Mouse (Mus musculus) neural tube, embryonic 11.5 days (tissue): ENCODE measurements at regions not wholly inside any gene's neighbourhood (a gene's known extent, or its start where the extent isn't known, plus 50 kb on each side); places are given as distances from the start of the nearest gene placed in this dataset.
"Not testable (repeated sequence)": the region's sequence is repeated elsewhere in the genome, so short reads cannot be mapped to it uniquely, and the experiment has no call there.

Experiments used
- ATAC-seq: fragments of 200-750 bp; cut with Nextera tagmentation; 2 replicates; pipeline ENCODE4 v1.8.0; 2017; ENCODE audit warnings: moderate number of reproducible peaks, mild to moderate bottlenecking, moderate TSS enrichment, moderate library complexity; ENCODE audit not compliant: insufficient read depth, low FRiP score, low TSS enrichment
- DNase-seq: peaks from one replicate; pipeline ENCODE4 v3.0.0-alpha.2; 2015; ENCODE audit warnings: low spot score
- H3K27ac ChIP-seq: fragments of 300-500 bp; sonication (generic); 2 replicates; pipeline ENCODE4 v1.5.1; 2014; ENCODE audit warnings: low read depth, mild to moderate bottlenecking, low read length
- H3K27me3 ChIP-seq: fragments of 300-500 bp; sonication (generic); 2 replicates; pipeline ENCODE4 v1.6.1; 2014; ENCODE audit warnings: mild to moderate bottlenecking, low read length, mixed read lengths; ENCODE audit not compliant: control insufficient read depth, insufficient read depth
- H3K36me3 ChIP-seq: fragments of 300-500 bp; sonication (generic); 2 replicates; pipeline ENCODE4 v1.6.1; 2014; ENCODE audit warnings: mild to moderate bottlenecking, low read length, moderate library complexity, mixed read lengths; ENCODE audit not compliant: control insufficient read depth, insufficient read depth
- H3K4me1 ChIP-seq: fragments of 300-500 bp; sonication (generic); 2 replicates; pipeline ENCODE4 v1.6.1; 2014; ENCODE audit warnings: low read length, mixed read lengths; ENCODE audit not compliant: control insufficient read depth, insufficient read depth
- H3K4me2 ChIP-seq: fragments of 300-500 bp; sonication (generic); 2 replicates; pipeline ENCODE4 v1.6.1; 2014; ENCODE audit warnings: low read depth, mild to moderate bottlenecking, moderate library complexity
- H3K4me3 ChIP-seq: fragments of 300-500 bp; sonication (generic); 2 replicates; pipeline ENCODE4 v1.5.1; 2014; ENCODE audit warnings: low read depth, low read length
- H3K9ac ChIP-seq: fragments of 300-500 bp; sonication (generic); 2 replicates; pipeline ENCODE4 v1.6.1; 2014; ENCODE audit warnings: mild to moderate bottlenecking, low read length
- H3K9me3 ChIP-seq: fragments of 300-500 bp; sonication (generic); 2 replicates; pipeline ENCODE4 v1.6.1; 2016; ENCODE audit warnings: low read length; ENCODE audit not compliant: control insufficient read depth
- WGBS: fragments of 180-500 bp; shearing (Covaris S2); extraction: QIAGEN DNeasy Blood & Tissue Kit; methylation state at CpG from one replicate; pipeline ENCODE4 v1.1.7; 2014; 5-methylcytosine and 5-hydroxymethylcytosine counted together

- H3K9ac ChIP-seq: no peak overlapping the region
- no peak overlapping the region for H3K27ac ChIP-seq
- no peaks in the 10 kb centered on the region for H3K27me3 ChIP-seq
- WGBS: 78% methylated on average over 4 of the region's 4 CpGs
- no peaks in the 10 kb centered on the region for H3K36me3 ChIP-seq
- no peaks in the 10 kb centered on the region; the same call in 1 of the 2 replicates for H3K4me1 ChIP-seq
- no peaks in the 10 kb centered on the region for H3K9me3 ChIP-seq
- H3K4me2 ChIP-seq: no peak overlapping the region
- DNase-seq (no peak), ATAC-seq (no peak)
- no peak overlapping the region for H3K4me3 ChIP-seq
These were observed 95.0 kb upstream of the Lemd2 start for GRCm38 (mm10) chr17:27299297-27299696.

DNA sequence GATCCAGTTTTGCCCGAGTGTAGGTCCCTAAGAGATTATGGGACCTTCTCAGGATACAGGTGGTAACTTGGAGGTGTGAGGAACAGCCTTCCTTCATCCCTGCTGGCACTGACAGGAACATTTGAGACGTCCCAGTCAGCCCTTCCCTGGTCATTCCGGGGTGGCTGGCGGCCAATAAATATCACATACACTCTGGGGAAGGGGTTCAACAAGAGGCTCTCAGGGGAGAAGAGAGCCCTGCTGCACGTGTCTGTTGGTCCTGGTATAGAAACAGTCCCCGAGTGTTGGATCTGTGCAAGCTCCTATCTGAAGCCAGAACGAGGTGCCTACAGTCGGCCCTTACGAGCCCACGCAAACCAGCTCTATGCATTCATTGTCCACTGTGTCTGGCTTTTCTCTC, 94.1 kb upstream of the Lemd2 start:
- Histone ChIP-seq H3K9me3 (no peaks in the 10 kb centered on the region), H3K4me2 (no peak overlapping the region), H3K36me3 (no peaks in the 10 kb centered on the region), H3K27ac (no peak overlapping the region), H3K4me3 (no peak overlapping the region), H3K27me3 (no peaks in the 10 kb centered on the region), H3K4me1 (no peaks in the 10 kb centered on the region; the same call in 1 of the 2 replicates), H3K9ac (0 out of 2 replicates have a peak overlapping the region, but pooled peaks have one; percentile 10)
- no peak for ATAC-seq
- 86% methylated on average over 10 of the region's 10 CpGs for WGBS
- DNase-seq: no peak

DNA sequence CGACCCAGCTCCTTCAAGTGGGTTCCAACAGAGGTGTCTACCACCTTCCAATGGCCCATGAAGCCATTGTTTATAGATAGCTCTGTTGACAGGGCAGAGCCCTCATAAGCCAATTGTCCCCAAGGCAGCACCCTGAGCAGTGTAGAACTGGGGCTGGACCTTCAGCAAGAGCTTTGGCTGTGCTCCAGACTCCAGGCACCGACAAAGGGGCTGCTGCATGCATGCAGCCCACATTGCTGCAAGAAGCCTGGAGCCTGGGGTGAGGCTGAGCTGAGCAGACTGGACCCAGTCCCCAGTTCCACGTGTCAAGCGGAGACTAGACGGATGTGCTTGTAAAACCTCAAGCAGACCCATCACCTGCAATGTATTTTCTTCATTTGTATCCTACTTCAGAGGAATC, 91.9 kb upstream of the Lemd2 start:
- Histone ChIP-seq H3K4me2 (no peak overlapping the region), H3K27me3 (no peaks in the 10 kb centered on the region), H3K9me3 (no peaks in the 10 kb centered on the region), H3K36me3 (no peaks in the 10 kb centered on the region), H3K27ac (no peak overlapping the region), H3K9ac (no peak overlapping the region), H3K4me3 (no peak overlapping the region), H3K4me1 (no peaks in the 10 kb centered on the region; the same call in 1 of the 2 replicates)
- no peak for ATAC-seq
- no peak for DNase-seq
- WGBS: 95% methylated on average over 5 of the region's 5 CpGs

DNA sequence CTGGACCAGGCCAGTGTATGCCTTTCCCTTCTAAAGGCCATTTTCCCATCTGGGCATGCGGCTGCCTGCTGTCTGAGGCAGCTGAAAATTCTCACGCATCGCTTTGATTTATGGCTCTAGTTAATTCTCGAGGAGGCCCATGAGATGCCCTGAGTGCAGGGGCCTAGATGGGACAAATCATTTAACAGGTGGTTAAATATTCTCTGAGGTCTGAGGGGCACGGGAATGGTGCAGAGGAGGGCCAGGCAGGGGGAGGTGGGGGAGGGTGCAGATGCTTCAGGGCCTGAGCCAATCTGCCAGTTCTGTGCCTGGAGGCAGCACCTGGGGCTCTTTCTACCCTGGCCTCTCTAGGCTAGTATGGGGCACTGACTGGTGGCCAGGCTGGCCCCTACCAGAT, 89.9 kb upstream of the Lemd2 start:
- Histone ChIP-seq H3K9ac (no peak overlapping the region), H3K27ac (no peak overlapping the region), H3K4me1 (no peaks in the 10 kb centered on the region; the same call in 1 of the 2 replicates), H3K4me3 (no peak overlapping the region), H3K4me2 (no peak overlapping the region), H3K36me3 (no peaks in the 10 kb centered on the region), H3K27me3 (no peaks in the 10 kb centered on the region), H3K9me3 (no peaks in the 10 kb centered on the region)
- peak; percentile 40 for DNase-seq
- ATAC-seq: no peak
- WGBS: 35% methylated on average over 5 of the region's 5 CpGs

DNA sequence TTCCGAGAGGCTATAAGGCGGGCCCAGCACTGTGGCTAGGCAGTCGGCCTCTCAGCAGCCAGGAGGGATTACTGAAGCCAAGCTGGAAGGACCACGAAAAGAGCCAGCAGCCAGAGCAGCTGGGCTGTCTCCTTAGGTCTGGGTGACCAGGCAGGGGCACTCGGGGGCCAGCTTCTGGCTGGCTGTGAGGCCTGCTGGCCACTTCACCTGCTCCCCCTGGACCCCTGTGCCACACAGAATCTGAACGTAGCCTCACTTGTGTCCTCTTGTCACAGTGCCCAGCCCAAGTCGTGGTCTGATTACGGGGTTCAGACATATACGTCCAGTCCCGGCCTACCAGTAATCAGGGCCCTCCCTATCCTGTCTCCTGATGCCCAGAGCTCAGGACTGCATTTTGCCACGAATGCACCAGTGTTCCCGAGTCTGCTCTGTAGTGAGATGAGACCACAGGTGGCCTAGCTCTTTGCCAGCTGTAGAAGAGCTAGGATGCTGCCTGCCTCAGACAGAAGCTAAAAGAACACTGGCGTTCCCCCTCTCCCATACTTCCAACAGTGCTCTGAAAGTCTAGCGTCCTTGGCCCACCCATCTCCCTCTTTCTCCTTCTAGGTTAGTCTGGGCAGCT, 89.4 kb upstream of the Lemd2 start:
- Histone ChIP-seq H3K27me3 (no peaks in the 10 kb centered on the region), H3K4me1 (no peaks in the 10 kb centered on the region; the same call in 1 of the 2 replicates), H3K27ac (no peak overlapping the region), H3K4me3 (no peak overlapping the region), H3K36me3 (no peaks in the 10 kb centered on the region), H3K9ac (no peak overlapping the region), H3K4me2 (no peak overlapping the region), H3K9me3 (no peaks in the 10 kb centered on the region)
- WGBS: 81% methylated on average over 14 of the region's 14 CpGs
- DNase-seq (no peak), ATAC-seq (no peak)

DNA sequence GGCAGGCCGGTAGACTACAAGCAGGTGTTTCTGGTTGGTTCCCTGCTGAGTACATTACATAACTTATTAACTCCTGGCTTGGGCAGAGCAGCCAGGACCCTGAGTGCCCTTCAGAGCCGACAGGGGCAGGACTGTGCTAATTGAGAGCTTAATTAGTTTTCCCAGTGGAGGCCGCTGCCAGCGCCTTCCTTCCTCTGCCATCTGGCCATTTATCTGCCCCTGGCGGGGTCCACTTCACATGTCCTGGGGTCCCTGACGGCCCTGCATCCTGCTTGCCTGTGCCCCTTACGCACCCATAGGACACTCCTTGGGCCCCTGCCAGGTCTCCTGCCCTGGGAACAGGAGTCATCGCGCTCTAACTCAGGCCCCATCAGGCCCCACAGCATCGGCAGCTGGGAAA, 87.4 kb upstream of the Lemd2 start:
- Histone ChIP-seq H3K27me3 (no peaks in the 10 kb centered on the region), H3K9me3 (no peaks in the 10 kb centered on the region), H3K4me2 (no peak overlapping the region), H3K36me3 (no peaks in the 10 kb centered on the region), H3K4me1 (no peaks in the 10 kb centered on the region; the same call in 1 of the 2 replicates), H3K4me3 (no peak overlapping the region), H3K27ac (no peak overlapping the region), H3K9ac (no peak overlapping the region)
- 89% methylated on average over 10 of the region's 10 CpGs for WGBS
- ATAC-seq (no peak), DNase-seq (no peak)

DNA sequence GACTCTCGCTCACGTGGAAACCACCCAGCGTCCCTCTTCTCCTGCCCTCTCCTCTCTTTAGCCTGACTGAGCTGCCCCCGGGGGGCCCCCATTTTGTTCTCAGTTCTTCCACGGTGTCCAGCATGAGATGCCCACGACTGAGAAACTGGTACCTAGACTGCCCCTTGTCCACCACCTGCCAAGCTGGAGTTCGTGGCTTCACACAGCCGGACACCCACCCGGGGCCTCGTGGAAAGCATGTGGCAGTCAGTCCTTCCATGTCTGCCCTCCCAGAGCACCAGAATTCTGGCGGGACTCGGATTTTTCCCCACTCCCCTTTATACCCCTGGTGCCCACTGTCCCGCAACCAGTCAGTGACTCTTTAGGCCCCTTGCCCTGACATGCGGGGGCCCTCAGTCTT, 86.9 kb upstream of the Lemd2 start:
- no peaks in the 10 kb centered on the region for H3K9me3 ChIP-seq
- ATAC-seq: no peak
- no peaks in the 10 kb centered on the region for H3K27me3 ChIP-seq
- no peak overlapping the region for H3K4me2 ChIP-seq
- DNase-seq: no peak
- H3K27ac ChIP-seq: no peak overlapping the region
- H3K9ac ChIP-seq: no peak overlapping the region
- H3K4me3 ChIP-seq: no peak overlapping the region
- WGBS: 93% methylated on average over 14 of the region's 14 CpGs
- no peaks in the 10 kb centered on the region for H3K36me3 ChIP-seq
- no peaks in the 10 kb centered on the region; the same call in 1 of the 2 replicates for H3K4me1 ChIP-seq

- no peak for DNase-seq
- H3K27ac ChIP-seq: no peak overlapping the region
- H3K36me3 ChIP-seq: no peaks in the 10 kb centered on the region
- no peaks in the 10 kb centered on the region for H3K9me3 ChIP-seq
- ATAC-seq: no peak
- no peak overlapping the region for H3K4me2 ChIP-seq
- no peaks in the 10 kb centered on the region; the same call in 1 of the 2 replicates for H3K4me1 ChIP-seq
- H3K4me3 ChIP-seq: no peak overlapping the region
- no peaks in the 10 kb centered on the region for H3K27me3 ChIP-seq
- 94% methylated on average over 16 of the region's 16 CpGs for WGBS
- no peak overlapping the region for H3K9ac ChIP-seq
These were observed 86.0 kb upstream of the Lemd2 start for GRCm38 (mm10) chr17:27290311-27290710.

DNA sequence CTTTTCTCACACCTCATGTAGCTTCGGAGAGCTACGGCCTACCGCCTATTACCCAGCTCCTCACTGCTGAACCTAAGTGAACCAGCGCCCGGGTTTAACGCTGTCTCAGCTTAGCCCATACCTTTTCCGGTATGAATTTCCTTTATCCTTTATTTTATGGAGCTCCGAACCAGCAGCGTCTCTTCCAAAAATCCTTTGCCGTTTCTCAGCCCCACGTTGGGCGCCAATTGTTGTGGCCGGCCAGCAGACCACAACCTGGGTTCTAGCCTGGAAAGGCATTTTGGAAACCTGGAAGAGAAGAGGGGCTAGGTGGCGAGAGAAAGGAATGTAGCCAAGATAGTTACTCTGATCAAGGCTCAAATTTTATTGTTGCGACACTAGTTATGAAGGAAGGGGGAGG, 85.5 kb upstream of the Lemd2 start:
- H3K9ac ChIP-seq, DNase-seq, H3K9me3 ChIP-seq, H3K27me3 ChIP-seq, H3K27ac ChIP-seq, H3K4me1 ChIP-seq, H3K36me3 ChIP-seq, ATAC-seq, H3K4me2 ChIP-seq, H3K4me3 ChIP-seq: not testable (repeated sequence)
- 91% methylated on average over 13 of the region's 15 CpGs for WGBS
